Mouse (Mus musculus): ENCODE results near the gene Nxf2.
A peak's percentile ranks its signal among the peaks of the same experiment; 100 is the strongest.
"Not testable (repeated sequence)": the region's sequence is repeated elsewhere in the genome, so short reads cannot be mapped to it uniquely, and the experiment has no call there.

Nxf2 gene

GRCm38 (mm10) chrX:134964546-134964945 lies at the start of gene Nxf2:
Nxf2 (minus strand) TSS chrX:134964754.
- DNase-seq, result no peak

GRCm38 (mm10) chrX:135011381-135011780 lies 46.8 kb upstream of the Nxf2 start:
- DNase-seq, result no peak

GRCm38 (mm10) chrX:135009471-135009815 lies 44.9 kb upstream of the Nxf2 start:
- DNase-seq, result no peak

DNA sequence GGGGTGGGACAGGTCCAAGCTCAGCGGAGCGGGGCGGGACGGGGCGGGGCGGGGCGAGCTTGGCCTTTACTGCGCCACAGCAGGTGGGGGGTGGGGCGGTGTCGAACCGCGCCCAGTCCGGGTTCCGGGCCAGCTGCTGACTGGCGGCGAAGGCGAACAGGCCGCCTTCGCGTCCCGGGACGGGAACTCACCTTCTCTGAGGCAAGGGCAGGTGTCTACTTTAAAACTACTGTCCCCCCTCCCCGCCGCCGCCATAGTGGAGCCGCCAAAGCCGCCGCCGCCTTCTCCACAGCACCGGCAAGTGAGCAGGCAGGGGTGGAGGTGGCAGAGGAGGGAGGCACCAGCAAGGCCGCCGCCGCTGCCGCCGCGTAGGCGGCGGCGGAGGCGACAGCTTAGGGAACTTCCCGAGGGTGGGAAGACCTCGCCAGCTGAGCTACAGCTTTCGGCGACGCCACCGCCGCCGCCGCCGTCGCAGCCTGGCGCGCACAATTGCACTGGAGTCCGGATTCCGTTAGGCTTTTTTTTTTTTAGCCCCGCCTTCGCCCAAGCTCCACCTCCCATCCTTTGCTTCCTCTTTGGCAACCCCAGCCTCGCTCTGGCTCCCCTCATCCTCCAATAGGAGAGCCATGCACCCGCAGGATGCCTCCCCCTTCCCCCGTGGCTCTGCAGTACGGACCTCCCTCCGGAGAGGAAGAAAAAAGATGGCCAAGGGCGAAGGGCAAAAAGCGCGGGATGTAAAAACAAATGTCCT lies 44.3 kb upstream of the Nxf2 start, which contains the start of gene Zmat1:
Gene Zmat1, minus strand, starts transcription at position 490 of the 751 bp plus-strand sequence.
- peak; percentile 97 for DNase-seq

- peak; percentile 5 for DNase-seq
Measured at GRCm38 (mm10) chrX:135008021-135008420, 43.5 kb upstream of the Nxf2 start.

DNA sequence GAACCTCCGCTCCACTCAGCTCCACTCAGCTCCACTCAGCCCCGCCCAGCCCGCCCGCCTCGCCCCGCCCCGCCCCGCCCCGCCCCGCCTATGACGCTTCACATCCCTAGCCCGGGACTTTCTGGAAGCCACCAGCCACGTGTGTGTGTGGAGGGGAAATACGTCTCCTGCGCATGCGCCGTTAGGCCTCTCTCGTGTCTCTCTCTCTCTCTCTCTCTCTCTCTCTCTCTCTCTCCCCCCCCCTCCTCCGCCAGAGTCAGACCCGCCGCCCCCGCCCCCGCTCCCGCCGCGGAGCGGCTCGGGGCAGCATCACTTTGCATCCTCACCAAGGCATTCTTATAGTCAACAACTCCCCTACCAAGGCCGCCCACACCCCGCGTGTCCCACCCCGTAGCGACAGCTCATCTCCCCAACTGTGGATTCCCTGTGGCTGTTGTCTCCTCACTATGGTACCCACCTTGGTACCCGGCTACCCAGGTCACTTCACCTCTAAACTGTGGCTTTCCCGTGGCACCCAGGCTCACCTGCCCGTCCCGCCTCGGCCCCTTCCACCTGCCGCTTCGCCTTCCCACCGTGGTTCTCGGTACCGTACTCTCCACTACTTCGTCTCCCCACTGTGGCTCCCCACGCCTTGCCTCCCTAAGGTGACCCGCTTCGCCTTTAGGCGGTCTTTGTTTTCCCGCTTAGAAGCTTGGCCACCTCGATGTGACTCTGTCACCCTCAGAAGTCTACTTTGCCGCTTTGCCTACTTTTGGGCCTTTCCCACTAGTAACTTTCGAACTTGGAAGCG lies 1.1 kb downstream of the Nxf2 start:
- peak; percentile 73 for DNase-seq

DNA sequence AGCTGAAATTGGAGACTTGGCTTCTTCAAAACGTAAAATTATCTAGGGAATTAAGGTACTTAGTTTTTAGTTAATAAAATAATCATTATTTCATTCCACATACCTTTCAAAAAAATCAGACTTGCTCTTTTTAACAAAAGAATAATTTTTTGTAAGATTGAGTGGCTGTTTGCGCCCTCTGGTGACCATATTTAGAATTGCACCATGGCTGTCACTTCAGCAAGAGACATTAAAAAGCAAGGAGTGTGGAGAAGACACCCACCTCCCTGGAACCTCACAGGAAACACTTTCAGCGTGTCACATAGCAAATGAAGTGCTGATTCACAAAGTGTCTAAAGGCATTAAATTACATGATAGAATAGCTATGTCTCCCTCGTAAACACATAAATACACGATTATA lies 34.2 kb downstream of the Nxf2 start:
- DNase-seq, result peak; percentile 43

- no peak for DNase-seq
Measured at GRCm38 (mm10) chrX:134929927-134930326, 34.6 kb downstream of the Nxf2 start.

DNA sequence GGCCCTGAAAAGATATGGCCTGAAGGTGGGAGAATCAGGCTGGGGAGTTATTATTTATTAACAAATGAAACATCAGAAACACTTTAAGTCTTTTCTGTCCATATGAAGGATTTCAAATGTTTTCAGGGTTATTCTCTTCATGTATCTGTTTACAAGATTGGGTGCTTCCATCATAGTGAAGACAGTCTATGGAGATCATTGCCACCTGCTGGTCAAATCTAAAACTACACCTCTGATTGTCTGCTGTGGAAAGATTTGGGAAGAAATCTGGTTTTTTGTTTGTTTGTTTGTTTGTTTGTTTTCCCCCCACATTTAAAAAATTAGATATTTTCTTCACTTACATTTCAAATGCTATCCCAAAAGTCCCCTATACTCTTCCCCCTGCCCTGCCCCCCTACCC lies 39.5 kb downstream of the Nxf2 start:
- DNase-seq, result peak; percentile 57

DNA sequence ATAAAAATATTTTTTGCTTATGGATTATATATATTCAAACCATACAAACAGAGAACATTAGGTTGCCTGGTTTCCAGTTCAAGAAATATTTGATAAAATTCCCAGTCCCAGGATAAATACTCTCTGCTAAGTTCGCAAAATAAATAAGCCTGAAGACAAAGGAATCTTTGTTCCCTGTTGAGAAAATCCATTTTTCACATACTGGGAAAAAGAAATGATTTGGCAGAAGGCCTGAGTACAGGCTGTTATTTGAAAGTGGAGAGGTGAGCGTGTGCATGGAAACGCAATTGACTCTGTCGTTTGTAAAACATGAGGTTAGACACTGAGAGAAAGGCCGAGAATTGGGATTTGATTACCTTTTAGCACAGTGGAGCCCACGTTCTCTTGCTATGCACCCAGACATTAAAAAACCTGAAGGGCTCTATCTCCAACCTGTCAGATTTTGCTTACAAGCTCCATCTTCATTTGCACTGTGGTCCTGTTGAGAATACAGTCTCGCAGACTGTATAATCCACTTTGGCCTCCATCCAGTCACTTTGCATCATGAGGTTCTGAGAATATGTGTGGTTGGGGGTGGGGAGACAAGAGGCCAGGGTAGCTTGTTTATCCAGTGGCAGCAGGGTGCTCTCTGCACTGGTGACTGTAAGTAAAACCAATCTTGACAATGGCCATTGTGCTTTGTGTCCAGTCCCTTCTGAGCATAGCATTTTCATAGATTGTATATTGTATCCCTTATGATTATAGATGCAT lies 40.7 kb downstream of the Nxf2 start:
- no peak for DNase-seq

- no peak for DNase-seq
Measured at GRCm38 (mm10) chrX:134919220-134919619, 45.3 kb downstream of the Nxf2 start.

DNA sequence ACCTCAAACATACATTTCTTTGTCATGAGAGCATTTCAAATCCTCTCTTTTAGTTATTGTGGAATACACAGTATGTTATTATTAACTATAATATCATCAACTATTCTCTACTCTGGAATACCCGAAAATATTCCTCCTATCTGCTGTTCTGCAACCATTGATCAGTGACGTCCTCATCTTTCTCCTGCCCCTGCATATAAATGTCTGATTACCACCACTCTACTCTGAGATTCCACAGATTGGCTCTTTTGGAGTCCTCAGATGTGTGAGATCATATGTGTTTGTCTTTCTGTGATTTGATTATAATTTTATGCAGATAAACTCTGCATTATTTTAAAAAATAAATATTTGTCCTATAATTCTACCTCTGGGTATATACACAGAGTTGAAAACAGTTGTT lies 48.8 kb downstream of the Nxf2 start:
- no peak for DNase-seq

- not testable (repeated sequence) for DNase-seq
Measured at GRCm38 (mm10) chrX:134915315-134915714, 49.2 kb downstream of the Nxf2 start.

- no peak for DNase-seq
Measured at GRCm38 (mm10) chrX:134914851-134915250, 49.7 kb downstream of the Nxf2 start.

- peak; percentile 47 for DNase-seq
Measured at GRCm38 (mm10) chrX:134913234-134913936, 51.2 kb downstream of the Nxf2 start.

DNA sequence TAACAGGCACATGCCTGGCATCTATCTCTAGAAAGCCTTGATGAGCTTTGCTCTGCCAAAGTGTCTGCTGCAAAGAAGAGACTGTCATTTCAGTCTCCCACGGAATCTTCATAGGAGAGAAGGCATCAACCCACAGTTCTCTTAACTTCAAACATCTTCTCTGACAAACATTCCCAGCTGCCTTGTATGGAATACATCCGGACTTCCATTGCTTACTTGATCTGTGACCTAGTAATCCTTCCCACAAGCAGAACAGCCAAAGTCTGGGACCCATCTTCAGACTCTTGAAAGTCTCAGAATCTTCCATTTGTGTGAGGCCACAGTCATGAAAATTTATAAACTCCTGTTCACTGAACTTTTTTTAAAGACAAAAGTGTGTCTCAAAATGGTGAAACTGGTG lies 51.7 kb downstream of the Nxf2 start:
- peak; percentile 2 for DNase-seq

DNA sequence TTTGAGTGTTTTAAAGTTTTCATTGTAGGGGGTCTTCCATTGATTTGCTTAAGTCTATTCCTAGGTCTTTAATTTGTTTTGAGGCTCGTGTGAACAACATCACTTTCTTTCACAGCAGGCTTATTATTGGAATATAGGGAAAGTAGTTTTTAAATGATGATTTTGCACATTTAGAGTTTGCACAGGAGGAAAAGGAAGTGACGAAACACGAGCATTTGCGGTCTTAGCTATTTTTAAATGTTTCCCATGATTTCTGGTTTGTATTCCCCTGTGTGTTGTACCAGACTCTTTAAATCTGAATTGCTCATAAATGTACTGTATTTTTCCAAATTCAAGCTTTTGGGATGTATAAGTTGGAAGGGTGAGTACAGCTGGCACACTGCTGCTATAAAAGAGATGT lies 54.2 kb downstream of the Nxf2 start:
- DNase-seq, result no peak

Data from lung, postnatal 10 days (tissue).